ENCODE assay signal across 8 mouse cellular contexts in the genomic region with DNA sequence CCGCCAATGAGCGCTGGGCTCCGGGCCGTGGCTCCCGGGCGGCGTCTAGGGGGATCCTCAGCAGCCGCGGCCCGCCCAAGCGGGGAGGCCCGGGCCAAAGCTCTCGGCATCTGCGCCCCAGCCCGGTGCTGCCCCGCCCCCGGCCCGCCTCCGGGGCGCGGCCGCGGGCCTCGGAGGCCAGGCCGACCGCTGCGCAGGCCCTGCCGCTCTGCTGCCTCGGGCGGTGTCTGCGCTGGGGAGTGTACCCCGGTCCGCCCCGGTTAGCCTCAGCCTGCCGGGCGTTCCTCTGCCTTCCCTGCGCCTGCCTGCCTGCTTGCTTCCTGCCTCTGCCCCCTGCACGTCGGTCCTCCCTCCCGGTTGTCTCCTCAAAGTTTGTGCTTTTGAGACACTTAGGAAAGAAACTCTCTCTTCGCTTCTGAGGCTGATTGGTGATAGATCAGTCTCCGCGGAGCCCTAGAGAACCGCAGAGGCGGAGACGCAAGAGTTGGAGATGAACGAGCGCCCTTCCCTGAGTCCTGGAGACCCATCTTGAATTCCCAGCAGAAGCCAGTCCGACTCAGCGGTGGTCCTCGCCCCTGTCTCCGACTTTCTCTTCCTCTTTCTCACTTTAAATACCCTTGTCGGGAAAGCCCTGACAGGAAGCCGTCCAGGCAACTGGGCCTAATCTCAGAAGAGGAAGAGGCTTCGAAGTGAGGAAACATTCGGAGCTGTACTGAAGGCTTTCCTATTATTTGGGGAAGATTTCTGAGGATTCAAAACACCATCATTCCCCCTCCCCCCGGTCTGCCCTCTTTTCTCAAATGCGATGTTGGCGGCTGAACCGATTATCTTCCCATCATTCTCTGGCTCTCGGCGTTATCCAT. TPM values are rescaled to one million over a fixed set of nuclear protein-coding genes. Genes with fewer than 3 reads are reported as not detected.
DNase-seq lines count a peak whose midpoint lies in the region; ATAC-seq and TF ChIP-seq lines count a peak whose summit lies in the region.

No protein-coding gene starts in this region.

- H3K27me3 ChIP-seq in C2C12 (ENCODE audit: control insufficient read depth, insufficient read depth, insufficient read length): no peaks in the 10 kb centered on the region
- no peaks in the 10 kb centered on the region for H3K27me3 ChIP-seq in limb, embryonic 13.5 days
- no peaks in the 10 kb centered on the region for H3K27me3 ChIP-seq in midbrain, embryonic 15.5 days (replicated peaks)

- TF ChIP-seq CTCF in C2C12 (IDR thresholded peaks at IDR 0.05; ENCODE audit: control insufficient read depth, insufficient read depth, insufficient read length): no peak
- TF ChIP-seq CTCF in bone marrow macrophage, adult 2 months (IDR thresholded peaks at IDR 0.05; ENCODE audit: low read depth, low read length): no peak
- no peak for TF ChIP-seq CTCF in embryonic fibroblast, embryonic 13.5 days (IDR thresholded peaks at IDR 0.05; ENCODE audit: borderline replicate concordance, insufficient read depth, low read length)

- ATAC-seq in limb, embryonic 13.5 days (ENCODE audit: low FRiP score, low read depth): peak; percentile 98
- ATAC-seq in midbrain, embryonic 15.5 days (replicated peaks): peak; percentile 97

- peak overlapping the region; percentile 72 for H3K4me2 ChIP-seq in limb, embryonic 13.5 days (replicated peaks)
- H3K4me2 ChIP-seq in midbrain, embryonic 15.5 days: peak overlapping the region; percentile 80

- H3K27ac ChIP-seq in bone marrow macrophage, adult 2 months (ENCODE audit: insufficient read depth, low read depth, low read length): peak overlapping the region; percentile 93
- H3K27ac ChIP-seq in embryonic fibroblast, embryonic 13.5 days (ENCODE audit: insufficient read depth, low read length): peak overlapping the region; percentile 76
- H3K27ac ChIP-seq in limb, embryonic 13.5 days: peak overlapping the region; percentile 90
- H3K27ac ChIP-seq in midbrain, embryonic 15.5 days: peak overlapping the region; percentile 85

- peak; percentile 92 to 95 for DNase-seq in heart, adult 9 months (ENCODE audit: low spot score in 2 of 2)
- peak; percentile 93 for DNase-seq in kidney, adult 9 months
- peak; percentile 75 to 91 for DNase-seq in spleen, postnatal 10 days (ENCODE audit: low spot score in 2 of 2)

- H3K4me1 ChIP-seq in bone marrow macrophage, adult 2 months (ENCODE audit: control insufficient read depth, insufficient read depth, low read length): peaks cover 23% of the 10 kb centered on the region
- peaks cover 8% of the 10 kb centered on the region for H3K4me1 ChIP-seq in embryonic fibroblast, embryonic 13.5 days (ENCODE audit: control insufficient read depth, insufficient read depth, low read length)
- H3K4me1 ChIP-seq in limb, embryonic 13.5 days: peaks cover 24% of the 10 kb centered on the region
- H3K4me1 ChIP-seq in midbrain, embryonic 15.5 days: peaks cover 32% of the 10 kb centered on the region

- peaks cover 5% of the 10 kb centered on the region for H3K79me2 ChIP-seq in C2C12 (ENCODE audit: control insufficient read depth, insufficient read depth)

- TF ChIP-seq POLR2A in bone marrow macrophage, adult 2 months (IDR thresholded peaks at IDR 0.05; ENCODE audit: borderline replicate concordance, low read depth, low read length): peak; percentile 61
- peak; percentile 98 for TF ChIP-seq POLR2A in embryonic fibroblast, embryonic 13.5 days (IDR thresholded peaks at IDR 0.05; ENCODE audit: low read depth, low read length)

- peak overlapping the region; percentile 75 for H3K9ac ChIP-seq in limb, embryonic 13.5 days
- H3K9ac ChIP-seq in midbrain, embryonic 15.5 days: peak overlapping the region; percentile 84

- 1% methylated on average over 54 of the region's 62 CpGs for WGBS in limb, embryonic 13.5 days
- under 1% methylated on average over 59 of the region's 62 CpGs for WGBS in midbrain, embryonic 15.5 days

- no peaks in the 10 kb centered on the region for H3K9me3 ChIP-seq in limb, embryonic 13.5 days
- H3K9me3 ChIP-seq in midbrain, embryonic 15.5 days: no peaks in the 10 kb centered on the region

- H3K4me3 ChIP-seq in C2C12 (ENCODE audit: insufficient read depth, poor library complexity, severe bottlenecking): peak overlapping the region; percentile 48
- peak overlapping the region; percentile 78 for H3K4me3 ChIP-seq in bone marrow macrophage, adult 2 months (ENCODE audit: insufficient read depth, low read length)
- peak overlapping the region; percentile 50 for H3K4me3 ChIP-seq in embryonic fibroblast, embryonic 13.5 days (ENCODE audit: insufficient read depth, low read length)
- H3K4me3 ChIP-seq in limb, embryonic 13.5 days: peak overlapping the region; percentile 79
- H3K4me3 ChIP-seq in midbrain, embryonic 15.5 days: peak overlapping the region; percentile 53

- H3K79me3 ChIP-seq in C2C12 (ENCODE audit: low read depth): no peaks in the 10 kb centered on the region

- peak overlapping the region; percentile 95 for H3ac ChIP-seq in C2C12 (ENCODE audit: control insufficient read depth, insufficient read length, low read depth)

- no peaks in the 10 kb centered on the region for H3K36me3 ChIP-seq in C2C12 (ENCODE audit: control insufficient read depth, insufficient read depth)
- H3K36me3 ChIP-seq in limb, embryonic 13.5 days: no peaks in the 10 kb centered on the region
- no peaks in the 10 kb centered on the region for H3K36me3 ChIP-seq in midbrain, embryonic 15.5 days (replicated peaks)

TF ChIP-seq in C2C12, 6 proteins besides CTCF, POLR2A, EP300 and RAD21:
- TF ChIP-seq MYOD1 (IDR thresholded peaks at IDR 0.05; ENCODE audit: control insufficient read depth, insufficient read length, low read depth) (no peak), MYOG (IDR thresholded peaks at IDR 0.05; ENCODE audit: control insufficient read depth, extremely low read depth, insufficient read length) (no peak), CEBPB (IDR thresholded peaks at IDR 0.05; ENCODE audit: low read depth) (no peak), FOSL1 (IDR thresholded peaks at IDR 0.05; ENCODE audit: insufficient read depth, low read length, poor library complexity, severe bottlenecking) (no peak), USF1 (IDR thresholded peaks at IDR 0.05; ENCODE audit: low read depth) (no peak), MAX (IDR thresholded peaks at IDR 0.05) (no peak)

RNA-seq across cellular contexts. Expression of a gene that starts 0.6 kb away (rescaled TPM):
- 9.8 TPM for polyA plus RNA-seq in C2C12 (2012; fragmentation: generic; extraction: Trizol)
- 65.0 and 80.7 TPM in 2 replicates for polyA plus RNA-seq in bone marrow macrophage, adult 2 months (2012; ENCODE audit: insufficient read depth, insufficient read length, missing spikeins)
- 54.7 and 57.3 TPM in 2 replicates for polyA plus RNA-seq in embryonic fibroblast, embryonic 13.5 days (2011; ENCODE audit: insufficient read length, low read depth, missing spikeins)
- 18.4 and 19.9 TPM in 2 replicates for polyA plus RNA-seq in limb, embryonic 13.5 days (2015; fragmentation: Nextera tagmentation; extraction: Ambion mirVana)
- 38.9 and 40.6 TPM in 2 replicates for polyA plus RNA-seq in midbrain, embryonic 15.5 days (2015; fragmentation: Nextera tagmentation; extraction: Ambion mirVana)

Comparison
In these comparisons a context has a peak if more than half of its experiments do, and no peak if none do; other contexts are left out.
1. Peak in every context shown above with its lines: DNase-seq, ATAC-seq, H3K4me3 ChIP-seq and H3K27ac ChIP-seq.